Mouse (Mus musculus) hematopoietic stem cell, adult 5-6 weeks (primary cell): ENCODE measurements around the gene Lrrc71. TPM values are rescaled to one million over a fixed set of nuclear protein-coding genes. Genes with fewer than 3 reads are reported as not detected.

Experiments used
- ATAC-seq, 2 experiments: fragments of 125-278 bp in 1 of 2; replicated peaks in 1 of 2; 2 replicates each; pipeline ENCODE4 v1.8.0; 2016 to 2017; ENCODE audit warnings: inconsistent platforms in 2 of 2, mild to moderate bottlenecking in 2 of 2, moderate number of reproducible peaks in 2 of 2, low read depth in 1 of 2, moderate TSS enrichment in 1 of 2; ENCODE audit not compliant: low FRiP score in 2 of 2, poor library complexity in 2 of 2, severe bottlenecking in 2 of 2, insufficient read depth in 1 of 2, low TSS enrichment in 1 of 2
- total RNA-seq: library from RNA; stranded (forward); fragments of 172-1452, 232-1000 nt; gene quantifications from 2 replicates; pipeline ENCODE4 v1.2.3, GENCODE M21; 2017

Lrrc71 gene
- total RNA-seq = 0.06 and 0.40 TPM in 2 replicates

GRCm38 (mm10) chr3:87748431-87748830, at the start of gene Lrrc71:
Gene Lrrc71 (minus strand): TSS chr3:87748625.
- no peak for ATAC-seq

- ATAC-seq = peak in 1 of 2 experiments; percentile 30; a peak in 1 of 4 replicates
Observed at GRCm38 (mm10) chr3:87796736-87797334, 48.4 kb upstream of the Lrrc71 start, which contains the start of gene Insrr. Gene Insrr (plus strand): TSS chr3:87796951.

- ATAC-seq = peak; percentile 50 to 54; a peak in 1 of 4 replicates
Observed at GRCm38 (mm10) chr3:87795336-87796277, 47.2 kb upstream of the Lrrc71 start.

- ATAC-seq = no peak
Observed at GRCm38 (mm10) chr3:87794922-87795325, 46.5 kb upstream of the Lrrc71 start, which contains the start of gene Ntrk1. Gene Ntrk1 (minus strand): TSS chr3:87795162.

GRCm38 (mm10) chr3:87789768-87790167, 41.3 kb upstream of the Lrrc71 start:
- no peak for ATAC-seq

- ATAC-seq = no peak
Observed at GRCm38 (mm10) chr3:87789248-87789647, 40.8 kb upstream of the Lrrc71 start.

- no peak for ATAC-seq
Observed at GRCm38 (mm10) chr3:87785626-87786214, 37.3 kb upstream of the Lrrc71 start.

- ATAC-seq = no peak
Observed at GRCm38 (mm10) chr3:87785156-87785555, 36.7 kb upstream of the Lrrc71 start.

GRCm38 (mm10) chr3:87783282-87784023, 35.0 kb upstream of the Lrrc71 start:
- ATAC-seq = 0 out of 4 replicates have a peak, but pooled peaks of 1 of the 2 experiments have one; percentile 24

- no peak for ATAC-seq
Observed at GRCm38 (mm10) chr3:87779086-87779485, 30.7 kb upstream of the Lrrc71 start.

GRCm38 (mm10) chr3:87778283-87778682, 29.9 kb upstream of the Lrrc71 start:
- ATAC-seq = no peak

GRCm38 (mm10) chr3:87771088-87771487, 22.7 kb upstream of the Lrrc71 start:
- no peak for ATAC-seq

- 0 out of 4 replicates have a peak, but pooled peaks of 1 of the 2 experiments have one; percentile 40 for ATAC-seq
Observed at GRCm38 (mm10) chr3:87770280-87770679, 21.9 kb upstream of the Lrrc71 start.

- no peak for ATAC-seq
Observed at GRCm38 (mm10) chr3:87769506-87769905, 21.1 kb upstream of the Lrrc71 start.

GRCm38 (mm10) chr3:87768844-87769243, 20.4 kb upstream of the Lrrc71 start:
- peak; percentile 18 to 30; a peak in 2 of 4 replicates for ATAC-seq

GRCm38 (mm10) chr3:87768431-87768830, 20.0 kb upstream of the Lrrc71 start:
- no peak for ATAC-seq

- ATAC-seq = no peak
Observed at GRCm38 (mm10) chr3:87767764-87768163, 19.3 kb upstream of the Lrrc71 start.
